In the genomic region with DNA sequence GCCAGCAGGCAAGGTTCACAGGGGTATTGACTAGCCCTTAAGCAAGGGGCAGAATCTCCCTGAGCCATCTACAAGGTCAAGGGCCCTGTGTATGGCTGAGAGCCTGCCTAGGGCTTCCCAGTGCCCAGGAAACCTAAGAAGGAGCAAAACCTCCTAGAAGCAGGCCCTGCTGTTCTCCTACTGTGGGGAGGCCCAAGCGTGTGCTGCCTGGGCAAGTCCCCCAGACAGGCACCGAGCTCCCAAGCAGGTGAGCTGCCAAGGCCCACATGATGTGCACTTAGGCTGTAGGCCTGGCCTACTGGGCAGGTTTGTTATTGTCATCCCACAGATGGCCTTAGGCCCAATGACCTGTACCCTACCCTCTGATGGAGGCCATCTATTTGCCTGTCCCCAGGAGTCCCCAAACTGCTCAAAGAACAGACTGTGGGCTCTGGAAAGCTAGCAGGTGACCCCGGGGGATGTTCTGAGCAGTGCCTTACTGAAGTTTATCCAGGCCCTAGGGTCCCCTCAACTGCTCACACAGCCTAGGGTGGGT, we compare ENCODE assay signal across 10 mouse cellular contexts. TPM values are rescaled to one million over a fixed set of nuclear protein-coding genes. Genes with fewer than 3 reads are reported as not detected.
DNase-seq lines count a peak whose midpoint lies in the region; ATAC-seq and TF ChIP-seq lines count a peak whose summit lies in the region.
"Had no signal": no experiment of that assay in that cellular context is flagged by ENCODE, and none has a peak within 500 bp of the region (broad histone marks: within the 10 kb centered on the region; RNA-seq: fewer than 3 reads in every experiment).

No protein-coding gene starts in this region.

- H3K79me2 ChIP-seq in liver, adult 2 months (ENCODE audit: control insufficient read depth, insufficient read depth, low read length) = peaks cover 9% of the 10 kb centered on the region
- H3K79me2 ChIP-seq in macrophage (ENCODE audit: inconsistent target) = peaks cover 15% of the 10 kb centered on the region

- no peak overlapping the region; the same call in 1 of the 2 replicates for H3K4me2 ChIP-seq in embryonic facial prominence, embryonic 11.5 days (ENCODE audit: low read depth, low read length)
- H3K4me2 ChIP-seq in hindbrain, embryonic 12.5 days (replicated peaks) = no peak overlapping the region

- no peaks in the 10 kb centered on the region for H3K27me3 ChIP-seq in liver, adult 2 months (ENCODE audit: control insufficient read depth, insufficient read depth, low read length)
- H3K27me3 ChIP-seq in embryonic facial prominence, embryonic 11.5 days (ENCODE audit: control insufficient read depth, insufficient read depth, low read length) = no peaks in the 10 kb centered on the region
- H3K27me3 ChIP-seq in hindbrain, embryonic 12.5 days = peaks cover 16% of the 10 kb centered on the region

- TF ChIP-seq CTCF in liver, adult 2 months (IDR thresholded peaks at IDR 0.05; ENCODE audit: low read depth, low read length) = no peak

- WGBS in liver, adult 2 months = 30% methylated on average over 3 of the region's 3 CpGs
- 73% methylated on average over 3 of the region's 3 CpGs for WGBS in embryonic facial prominence, embryonic 11.5 days
- WGBS in hindbrain, embryonic 12.5 days = 64% methylated on average over 3 of the region's 3 CpGs
- 89% methylated on average over 3 of the region's 3 CpGs for WGBS in macrophage (ENCODE audit: missing documents)

- no peaks in the 10 kb centered on the region for H3K9me3 ChIP-seq in embryonic facial prominence, embryonic 11.5 days (replicated peaks; ENCODE audit: control insufficient read depth, low read length)
- H3K9me3 ChIP-seq in hindbrain, embryonic 12.5 days (replicated peaks) = no peaks in the 10 kb centered on the region

- TF ChIP-seq POLR2A in liver, adult 2 months (IDR thresholded peaks at IDR 0.05; ENCODE audit: extremely low read depth, insufficient read depth, low read length) = 0 out of 2 replicates have a peak, but pooled peaks have one; percentile 26

- no peak overlapping the region for H3K4me3 ChIP-seq in liver, adult 2 months (ENCODE audit: insufficient read depth, low read depth, low read length)
- no peak overlapping the region for H3K4me3 ChIP-seq in embryonic facial prominence, embryonic 11.5 days (ENCODE audit: low read depth, low read length)
- no peak overlapping the region for H3K4me3 ChIP-seq in hindbrain, embryonic 12.5 days
- H3K4me3 ChIP-seq in macrophage (ENCODE audit: inconsistent target) = no peak overlapping the region
- H3K4me3 ChIP-seq: erythroblast, embryonic 14.5 days had no signal

- H3K27ac ChIP-seq in liver, adult 2 months (replicated peaks; ENCODE audit: insufficient read depth, low read depth, low read length) = peak overlapping the region; percentile 88
- H3K27ac ChIP-seq in embryonic facial prominence, embryonic 11.5 days (replicated peaks; ENCODE audit: low read depth, low read length) = peak overlapping the region; percentile 82; the same call in 1 of the 2 replicates
- peak overlapping the region; percentile 76; the same call in 1 of the 2 replicates for H3K27ac ChIP-seq in hindbrain, embryonic 12.5 days
- H3K27ac ChIP-seq in macrophage = peak overlapping the region; percentile 90

- no peaks in the 10 kb centered on the region for H3K36me3 ChIP-seq in liver, adult 2 months (ENCODE audit: control insufficient read depth, insufficient read depth, low read length)
- H3K36me3 ChIP-seq in embryonic facial prominence, embryonic 11.5 days (replicated peaks; ENCODE audit: control insufficient read depth, insufficient read depth, low read depth, low read length) = no peaks in the 10 kb centered on the region
- no peaks in the 10 kb centered on the region for H3K36me3 ChIP-seq in hindbrain, embryonic 12.5 days
- no peaks in the 10 kb centered on the region for H3K36me3 ChIP-seq in macrophage (ENCODE audit: inconsistent target)

- H3K4me1 ChIP-seq in liver, adult 2 months (ENCODE audit: control insufficient read depth, insufficient read depth, low read length) = peaks cover 27% of the 10 kb centered on the region
- H3K4me1 ChIP-seq in embryonic facial prominence, embryonic 11.5 days (ENCODE audit: control insufficient read depth, insufficient read depth, low read length) = peaks cover 15% of the 10 kb centered on the region
- peaks cover 61% of the 10 kb centered on the region for H3K4me1 ChIP-seq in hindbrain, embryonic 12.5 days

- no peak for ATAC-seq in embryonic facial prominence, embryonic 11.5 days (replicated peaks; ENCODE audit: insufficient number of reproducible peaks, low FRiP score, low TSS enrichment, low read depth)
- ATAC-seq in hindbrain, embryonic 12.5 days (ENCODE audit: low FRiP score) = no peak

- H3K9ac ChIP-seq in liver, adult 2 months (ENCODE audit: low read depth, low read length) = no peak overlapping the region
- H3K9ac ChIP-seq in embryonic facial prominence, embryonic 11.5 days (replicated peaks; ENCODE audit: low read length) = no peak overlapping the region
- no peak overlapping the region for H3K9ac ChIP-seq in hindbrain, embryonic 12.5 days

- peak; percentile 96 for DNase-seq in liver, adult 2 months (ENCODE audit: extremely low read depth, low read depth, low spot score)
- no peak for DNase-seq in liver
- DNase-seq in embryonic facial prominence, embryonic 11.5 days (ENCODE audit: low spot score) = no peak
- no peak for DNase-seq in frontal cortex, postnatal 25 days (ENCODE audit: low spot score in 2 of 2)
- no peak for DNase-seq in adrenal gland, adult 2 months
- no peak for DNase-seq in cerebellum, postnatal 10 days
- DNase-seq: right cerebral cortex, adult 18-20 months had no signal

RNA-seq across cellular contexts. Expression of a gene that starts 9.7 kb away (rescaled TPM):
- 6.2 and 13.8 TPM in 2 replicates for total RNA-seq in liver, adult 2 months (2014; rRNA removed)
- polyA plus RNA-seq in liver, adult 2 months (2012; rRNA removed) = 9.1 and 9.7 TPM in 2 replicates
- polyA plus RNA-seq in embryonic facial prominence, embryonic 11.5 days (2014; fragmentation: Nextera tagmentation; extraction: Ambion mirVana) = 17.2 and 17.7 TPM in 2 replicates
- 38.0 and 41.0 TPM in 2 replicates for polyA plus RNA-seq in hindbrain, embryonic 12.5 days (2016; fragmentation: Nextera tagmentation; extraction: Ambion mirVana)
- 100 to 1,000 TPM in 11 of 26 experiments, 10 to 100 TPM in 15; 44.2 to 406 (median 95.6) TPM for total RNA-seq in macrophage (2018; cell fraction: chromatin; rRNA removed)
- 10 to 100 TPM in 25 of 26 experiments, 1 to 10 TPM in 1; 7.8 to 71.2 (median 19.0) TPM for total RNA-seq in macrophage (2018; cell fraction: cytosol; rRNA removed)
- total RNA-seq in macrophage (2018; cell fraction: nucleus; rRNA removed) = 100 to 1,000 TPM in 4 of 26 experiments, 10 to 100 TPM in 22; 40.8 to 409 (median 59.9) TPM
- 7.4 to 12.5 TPM (median 11.5 TPM) in 3 replicates for polyA plus RNA-seq in macrophage (2018)
- 10 to 100 TPM; 17.6 to 21.1 TPM for total RNA-seq in adrenal gland, adult 2 months (2021)
- polyA plus RNA-seq in adrenal gland, adult 2 months (2012; rRNA removed) = 37.1 and 49.2 TPM in 2 replicates
